Mouse (Mus musculus): ENCODE data around the gene Draxin. TPM values are rescaled to one million over a fixed set of nuclear protein-coding genes. Genes with fewer than 3 reads are reported as not detected.

Gene Draxin
- total and polyA plus RNA-seq, 3 experiments, result 0.08 to 0.17 TPM; not detected in 1

- Histone ChIP-seq H3K27me3 (ENCODE audit: control insufficient read depth in 1 of 2, insufficient read depth in 2 of 2, low read length in 2 of 2) (no peaks in the 10 kb centered on the region; a peak in 1 of 4 replicates), H3K27ac (ENCODE audit: control insufficient read depth, low read depth, low read length) (no peak overlapping the region), H3K9ac (ENCODE audit: control insufficient read depth, low read depth, low read length, poor library complexity, severe bottlenecking) (peak overlapping the region; percentile 60), H3K79me2 (ENCODE audit: control insufficient read depth, insufficient read depth, low read length, poor library complexity) (no peaks in the 10 kb centered on the region; the same call in 1 of the 2 replicates), H3K36me3 (ENCODE audit: control insufficient read depth in 1 of 2, insufficient read depth in 2 of 2, low read length in 2 of 2) (no peaks in the 10 kb centered on the region), H3K4me3 (ENCODE audit: control insufficient read depth in 1 of 2, insufficient read depth in 1 of 2, low read depth in 2 of 2, low read length in 2 of 2) (peak overlapping the region; percentile 38 to 93), H3K9me3 (replicated peaks; ENCODE audit: insufficient read depth, low read length) (no peaks in the 10 kb centered on the region), H3K4me1 (ENCODE audit: control insufficient read depth in 1 of 2, insufficient read depth in 2 of 2, low read length in 2 of 2) (peaks cover 0 to 3% of the 10 kb centered on the region in 2 experiments; a peak in 2 of 4 replicates)
- TF ChIP-seq POLR2AphosphoS2 (IDR thresholded peaks at IDR 0.05; ENCODE audit: low read length), result no peak
- TF ChIP-seq POLR2AphosphoS5 (IDR thresholded peaks at IDR 0.05; ENCODE audit: borderline replicate concordance, low read depth, low read length), result no peak
- TF ChIP-seq SMC3 (IDR thresholded peaks at IDR 0.05; ENCODE audit: low read depth, low read length), result no peak
- no peak for TF ChIP-seq ELF1 (IDR thresholded peaks at IDR 0.05; ENCODE audit: low read depth, low read length)
- no peak for TF ChIP-seq CHD1 (IDR thresholded peaks at IDR 0.05; ENCODE audit: low read depth, low read length)
- no peak for TF ChIP-seq RCOR1 (IDR thresholded peaks at IDR 0.05; ENCODE audit: low read depth, low read length)
- no peak for TF ChIP-seq TCF12 (IDR thresholded peaks at IDR 0.05; ENCODE audit: low read depth, low read length)
- no peak for DNase-seq (ENCODE audit: low read depth, low spot score)
These were observed 28.2 kb upstream of the Draxin start for GRCm38 (mm10) chr4:148158436-148159348.

- no peak for TF ChIP-seq MYB (IDR thresholded peaks at IDR 0.05; ENCODE audit: low read depth, low read length)
- peak; percentile 7 for TF ChIP-seq RAD21 (IDR thresholded peaks at IDR 0.05; ENCODE audit: low read depth, low read length)
- TF ChIP-seq SMC3 (IDR thresholded peaks at IDR 0.05; ENCODE audit: low read depth, low read length), result peak; percentile 40
- TF ChIP-seq NRF1 (IDR thresholded peaks at IDR 0.05; ENCODE audit: insufficient read depth, low read depth, low read length, poor library complexity, severe bottlenecking), result no peak
- TF ChIP-seq CTCF (IDR thresholded peaks at IDR 0.05 in 2 of 3, conservative IDR thresholded peaks at IDR 0.05 in 1 of 3; ENCODE audit: control insufficient read depth in 1 of 3, insufficient read depth in 1 of 3, low read depth in 2 of 3, low read length in 3 of 3, poor library complexity in 1 of 3, severe bottlenecking in 1 of 3), result peak; percentile 19 to 71 (median 53); a peak in 5 of 6 replicates
- H3K4me3 ChIP-seq (ENCODE audit: control insufficient read depth in 1 of 2, insufficient read depth in 1 of 2, low read depth in 2 of 2, low read length in 2 of 2), result no peak overlapping the region
- H3K27ac ChIP-seq (ENCODE audit: control insufficient read depth, low read depth, low read length), result no peak overlapping the region
- DNase-seq (ENCODE audit: low read depth, low spot score), result peak; percentile 70
- H3K4me1 ChIP-seq (ENCODE audit: control insufficient read depth in 1 of 2, insufficient read depth in 2 of 2, low read length in 2 of 2), result peaks cover 3 to 5% of the 10 kb centered on the region in 2 experiments; a peak in 2 of 4 replicates
- H3K27me3 ChIP-seq (ENCODE audit: control insufficient read depth in 1 of 2, insufficient read depth in 2 of 2, low read length in 2 of 2), result no peaks in the 10 kb centered on the region
- no peaks in the 10 kb centered on the region; a peak in 1 of 4 replicates for H3K36me3 ChIP-seq (ENCODE audit: control insufficient read depth in 1 of 2, insufficient read depth in 2 of 2, low read length in 2 of 2)
- no peaks in the 10 kb centered on the region for H3K9me3 ChIP-seq (replicated peaks; ENCODE audit: insufficient read depth, low read length)
- no peaks in the 10 kb centered on the region; the same call in 1 of the 2 replicates for H3K79me2 ChIP-seq (ENCODE audit: control insufficient read depth, insufficient read depth, low read length, poor library complexity)
- no peak overlapping the region for H3K9ac ChIP-seq (ENCODE audit: control insufficient read depth, low read depth, low read length, poor library complexity, severe bottlenecking)
These were observed 24.5 kb upstream of the Draxin start for GRCm38 (mm10) chr4:148154982-148155381.

GRCm38 (mm10) chr4:148154006-148154405, 23.5 kb upstream of the Draxin start:
- no peaks in the 10 kb centered on the region; a peak in 1 of 4 replicates for H3K36me3 ChIP-seq (ENCODE audit: control insufficient read depth in 1 of 2, insufficient read depth in 2 of 2, low read length in 2 of 2)
- DNase-seq (ENCODE audit: low read depth, low spot score), result no peak
- H3K27ac ChIP-seq (ENCODE audit: control insufficient read depth, low read depth, low read length), result no peak overlapping the region
- H3K4me3 ChIP-seq (ENCODE audit: control insufficient read depth in 1 of 2, insufficient read depth in 1 of 2, low read depth in 2 of 2, low read length in 2 of 2), result no peak overlapping the region
- H3K79me2 ChIP-seq (ENCODE audit: control insufficient read depth, insufficient read depth, low read length, poor library complexity), result no peaks in the 10 kb centered on the region; the same call in 1 of the 2 replicates
- H3K27me3 ChIP-seq (ENCODE audit: control insufficient read depth in 1 of 2, insufficient read depth in 2 of 2, low read length in 2 of 2), result no peaks in the 10 kb centered on the region
- H3K4me1 ChIP-seq (ENCODE audit: control insufficient read depth in 1 of 2, insufficient read depth in 2 of 2, low read length in 2 of 2), result peaks cover 1 to 5% of the 10 kb centered on the region in 2 experiments; a peak in 2 of 4 replicates
- TF ChIP-seq CTCF (IDR thresholded peaks at IDR 0.05 in 2 of 3, conservative IDR thresholded peaks at IDR 0.05 in 1 of 3; ENCODE audit: control insufficient read depth in 1 of 3, insufficient read depth in 1 of 3, low read depth in 2 of 3, low read length in 3 of 3, poor library complexity in 1 of 3, severe bottlenecking in 1 of 3), result no peak
- no peak for TF ChIP-seq JUND (IDR thresholded peaks at IDR 0.05; ENCODE audit: low read depth, low read length)
- TF ChIP-seq POLR2A (IDR thresholded peaks at IDR 0.05; ENCODE audit: control insufficient read depth in 1 of 2, insufficient read depth in 1 of 2, low read depth in 1 of 2, low read length in 2 of 2, poor library complexity in 1 of 2), result no peak
- TF ChIP-seq NELFE (IDR thresholded peaks at IDR 0.05; ENCODE audit: low read depth, low read length), result no peak
- no peak for TF ChIP-seq USF2 (IDR thresholded peaks at IDR 0.05; ENCODE audit: borderline replicate concordance in 1 of 2, insufficient read depth in 1 of 2, low read depth in 1 of 2, low read length in 2 of 2)
- no peak for TF ChIP-seq MAFK (IDR thresholded peaks at IDR 0.05; ENCODE audit: borderline replicate concordance, low read depth, low read length)
- TF ChIP-seq GABPA (IDR thresholded peaks at IDR 0.05; ENCODE audit: low read depth, low read length), result no peak
- TF ChIP-seq ZKSCAN1 (IDR thresholded peaks at IDR 0.05; ENCODE audit: low read depth, low read length), result no peak
- no peak for TF ChIP-seq USF1 (IDR thresholded peaks at IDR 0.05; ENCODE audit: low read depth, low read length)
- no peak for TF ChIP-seq MXI1 (IDR thresholded peaks at IDR 0.05; ENCODE audit: low read depth, low read length)
- TF ChIP-seq GATA1 (IDR thresholded peaks at IDR 0.05; ENCODE audit: low read depth, low read length), result no peak
- TF ChIP-seq ZNF384 (IDR thresholded peaks at IDR 0.05; ENCODE audit: low read depth, low read length), result no peak
- TF ChIP-seq MEF2A (IDR thresholded peaks at IDR 0.05; ENCODE audit: extremely low read depth, insufficient replicate concordance, low read depth, low read length, poor library complexity, severe bottlenecking), result no peak
- H3K9ac ChIP-seq (ENCODE audit: control insufficient read depth, low read depth, low read length, poor library complexity, severe bottlenecking), result no peak overlapping the region
- H3K9me3 ChIP-seq (replicated peaks; ENCODE audit: insufficient read depth, low read length), result no peaks in the 10 kb centered on the region
